Mouse (Mus musculus) myocyte (in vitro differentiated cells): ENCODE results near the gene Slc15a2. TPM values are rescaled to one million over a fixed set of nuclear protein-coding genes. Genes with fewer than 3 reads are reported as not detected.

Experiments
- H3K27me3 ChIP-seq: one replicate; pipeline ENCODE4 v1.6.1; 2011; ENCODE audit not compliant: control insufficient read depth, insufficient read depth, insufficient read length
- H3K36me3 ChIP-seq: one replicate; pipeline ENCODE4 v1.6.1; 2011; ENCODE audit not compliant: control insufficient read depth, insufficient read depth
- H3K4me2 ChIP-seq: one replicate; pipeline ENCODE4 v1.6.1; 2011; ENCODE audit warnings: low read depth, control low read depth
- H3K4me3 ChIP-seq: one replicate; pipeline ENCODE4 v1.5.1; 2011; ENCODE audit warnings: mild to moderate bottlenecking, control low read depth, moderate library complexity
- H3K79me2 ChIP-seq: one replicate; pipeline ENCODE4 v1.6.1; 2011; ENCODE audit not compliant: control insufficient read depth, insufficient read depth
- H3ac ChIP-seq: one replicate; pipeline ENCODE4 v1.6.1; 2011; ENCODE audit not compliant: control insufficient read depth, insufficient read length
- CEBPB ChIP-seq: IDR thresholded peaks from 2 replicates; pipeline ENCODE4 v1.6.1; 2011; ENCODE audit warnings: mild to moderate bottlenecking, moderate library complexity; ENCODE audit not compliant: poor library complexity, insufficient read depth, severe bottlenecking
- E2F4 ChIP-seq: IDR thresholded peaks from one replicate; pipeline ENCODE4 v1.6.1; 2011; ENCODE audit warnings: mild to moderate bottlenecking, control low read depth, moderate library complexity; ENCODE audit not compliant: insufficient read depth
- MAX ChIP-seq: IDR thresholded peaks from one replicate; pipeline ENCODE4 v1.6.1; 2011; ENCODE audit warnings: low read depth, mild to moderate bottlenecking, control low read depth
- MYOD1 ChIP-seq, 3 experiments: IDR thresholded peaks; one replicate each; pipeline ENCODE4 v1.6.1; 2011; ENCODE audit warnings: control low read depth in 2 of 3, low read depth in 2 of 3, mild to moderate bottlenecking in 2 of 3, moderate library complexity in 1 of 3; ENCODE audit not compliant: insufficient read length in 2 of 3, control insufficient read depth in 1 of 3
- MYOG ChIP-seq, 3 experiments: IDR thresholded peaks; one replicate each; pipeline ENCODE4 v1.6.1; 2011; ENCODE audit warnings: control low read depth in 2 of 3, low read depth in 2 of 3, mild to moderate bottlenecking in 2 of 3; ENCODE audit not compliant: insufficient read length in 2 of 3, control insufficient read depth in 1 of 3, insufficient read depth in 1 of 3
- POLR2A ChIP-seq: IDR thresholded peaks from one replicate; pipeline ENCODE4 v1.6.1; 2011; ENCODE audit warnings: low read depth, mild to moderate bottlenecking, control low read depth, moderate library complexity; ENCODE audit not compliant: insufficient read length
- POLR2AphosphoS2 ChIP-seq: IDR thresholded peaks from one replicate; pipeline ENCODE4 v1.6.1; 2011; ENCODE audit warnings: low read depth, control low read depth; ENCODE audit not compliant: insufficient read length
- REST ChIP-seq: IDR thresholded peaks from one replicate; pipeline ENCODE4 v1.6.1; 2011; ENCODE audit warnings: mild to moderate bottlenecking, control low read depth, moderate library complexity; ENCODE audit not compliant: insufficient read depth, insufficient read length
- SRF ChIP-seq: IDR thresholded peaks from one replicate; pipeline ENCODE4 v1.6.1; 2011; ENCODE audit warnings: low read depth; ENCODE audit not compliant: control insufficient read depth, insufficient read length
- TCF12 ChIP-seq: IDR thresholded peaks from one replicate; pipeline ENCODE4 v1.6.1; 2011; ENCODE audit warnings: mild to moderate bottlenecking, control low read depth; ENCODE audit not compliant: poor library complexity, insufficient read depth, severe bottlenecking
- TCF3 ChIP-seq: IDR thresholded peaks from one replicate; pipeline ENCODE4 v1.6.1; 2011; ENCODE audit warnings: low read depth, control low read depth; ENCODE audit not compliant: insufficient read length
- USF1 ChIP-seq: IDR thresholded peaks from one replicate; pipeline ENCODE4 v1.6.1; 2011; ENCODE audit warnings: low read depth, mild to moderate bottlenecking, control low read depth, moderate library complexity
- polyA plus RNA-seq: library from polyadenylated mRNA; unstranded; fragments of >200 nt; fragmentation: generic; extraction: Trizol; gene quantifications from one replicate; pipeline ENCODE4 v1.2.1, GENCODE M21; 2012; ENCODE audit warnings: missing spikeins

Gene Slc15a2
- polyA plus RNA-seq, 1 experiment: not detected

- Histone ChIP-seq H3K79me2 (no peaks in the 10 kb centered on the region), H3K4me2 (no peak overlapping the region), H3K4me3 (no peak overlapping the region), H3ac (no peak overlapping the region), H3K36me3 (no peaks in the 10 kb centered on the region), H3K27me3 (no peaks in the 10 kb centered on the region)
- TF ChIP-seq MYOD1 (IDR thresholded peaks at IDR 0.05; ENCODE audit: control insufficient read depth in 1 of 3, insufficient read length in 2 of 3, low read depth in 2 of 3) (no peak), POLR2A (no peak)
Observed at GRCm38 (mm10) chr16:36717481-36717880, 67.3 kb downstream of the Slc15a2 start.

GRCm38 (mm10) chr16:36711760-36712159 lies 73.0 kb downstream of the Slc15a2 start:
- Histone ChIP-seq H3K4me3 (no peak overlapping the region), H3K27me3 (no peaks in the 10 kb centered on the region), H3ac (no peak overlapping the region), H3K36me3 (no peaks in the 10 kb centered on the region), H3K4me2 (no peak overlapping the region), H3K79me2 (no peaks in the 10 kb centered on the region)
- no peak for TF ChIP-seq E2F4
- no peak for TF ChIP-seq MAX
- TF ChIP-seq USF1: no peak
- TF ChIP-seq MYOG (IDR thresholded peaks at IDR 0.05; ENCODE audit: control insufficient read depth in 1 of 3, insufficient read depth in 1 of 3, insufficient read length in 2 of 3, low read depth in 2 of 3): no peak
- no peak for TF ChIP-seq POLR2AphosphoS2
- no peak for TF ChIP-seq MYOD1 (IDR thresholded peaks at IDR 0.05; ENCODE audit: control insufficient read depth in 1 of 3, insufficient read length in 2 of 3, low read depth in 2 of 3)
- no peak for TF ChIP-seq TCF12
- no peak for TF ChIP-seq TCF3
- TF ChIP-seq POLR2A: no peak
- no peak for TF ChIP-seq REST
- no peak for TF ChIP-seq CEBPB
- TF ChIP-seq SRF: no peak

GRCm38 (mm10) chr16:36710794-36711193 lies 74.0 kb downstream of the Slc15a2 start:
- TF ChIP-seq USF1 (no peak), MAX (no peak), POLR2A (no peak), MYOG (IDR thresholded peaks at IDR 0.05; ENCODE audit: control insufficient read depth in 1 of 3, insufficient read depth in 1 of 3, insufficient read length in 2 of 3, low read depth in 2 of 3) (no peak), SRF (no peak), CEBPB (no peak), REST (no peak), E2F4 (no peak), POLR2AphosphoS2 (no peak), TCF12 (no peak), MYOD1 (IDR thresholded peaks at IDR 0.05; ENCODE audit: control insufficient read depth in 1 of 3, insufficient read length in 2 of 3, low read depth in 2 of 3) (no peak), TCF3 (no peak)
- Histone ChIP-seq H3K4me3 (no peak overlapping the region), H3K79me2 (no peaks in the 10 kb centered on the region), H3K4me2 (no peak overlapping the region), H3K36me3 (no peaks in the 10 kb centered on the region), H3ac (no peak overlapping the region), H3K27me3 (no peaks in the 10 kb centered on the region)

- H3K4me2 ChIP-seq: no peak overlapping the region
- TF ChIP-seq CEBPB: no peak
- TF ChIP-seq E2F4: no peak
- TF ChIP-seq USF1: no peak
- TF ChIP-seq POLR2AphosphoS2: no peak
- no peak for TF ChIP-seq MYOG (IDR thresholded peaks at IDR 0.05; ENCODE audit: control insufficient read depth in 1 of 3, insufficient read depth in 1 of 3, insufficient read length in 2 of 3, low read depth in 2 of 3)
- no peak for TF ChIP-seq TCF3
- TF ChIP-seq SRF: no peak
- TF ChIP-seq POLR2A: no peak
- no peak for TF ChIP-seq MAX
- TF ChIP-seq REST: no peak
- no peak for TF ChIP-seq MYOD1 (IDR thresholded peaks at IDR 0.05; ENCODE audit: control insufficient read depth in 1 of 3, insufficient read length in 2 of 3, low read depth in 2 of 3)
- no peak for TF ChIP-seq TCF12
- no peaks in the 10 kb centered on the region for H3K36me3 ChIP-seq
- H3K4me3 ChIP-seq: no peak overlapping the region
- H3K27me3 ChIP-seq: no peaks in the 10 kb centered on the region
- H3K79me2 ChIP-seq: no peaks in the 10 kb centered on the region
- H3ac ChIP-seq: no peak overlapping the region
Observed at GRCm38 (mm10) chr16:36709405-36709804, 75.4 kb downstream of the Slc15a2 start.

GRCm38 (mm10) chr16:36708751-36709150 lies 76.0 kb downstream of the Slc15a2 start:
- Histone ChIP-seq H3K4me3 (no peak overlapping the region), H3K4me2 (no peak overlapping the region)

More at GRCm38 (mm10) chr16:36708751-36709150, 76.0 kb downstream of the Slc15a2 start:
- H3K27me3 ChIP-seq: no peaks in the 10 kb centered on the region
- TF ChIP-seq POLR2AphosphoS2: no peak
- no peak for TF ChIP-seq TCF3
- no peak for TF ChIP-seq TCF12
- no peak for TF ChIP-seq E2F4
- TF ChIP-seq CEBPB: no peak
- no peak for TF ChIP-seq POLR2A
- no peak for TF ChIP-seq USF1
- no peak for TF ChIP-seq MYOD1 (IDR thresholded peaks at IDR 0.05; ENCODE audit: control insufficient read depth in 1 of 3, insufficient read length in 2 of 3, low read depth in 2 of 3)
- TF ChIP-seq REST: no peak
- TF ChIP-seq MAX: no peak
- no peak for TF ChIP-seq MYOG (IDR thresholded peaks at IDR 0.05; ENCODE audit: control insufficient read depth in 1 of 3, insufficient read depth in 1 of 3, insufficient read length in 2 of 3, low read depth in 2 of 3)
- no peak for TF ChIP-seq SRF
- no peak overlapping the region for H3ac ChIP-seq
- no peaks in the 10 kb centered on the region for H3K79me2 ChIP-seq
- no peaks in the 10 kb centered on the region for H3K36me3 ChIP-seq
